In the genomic region with DNA sequence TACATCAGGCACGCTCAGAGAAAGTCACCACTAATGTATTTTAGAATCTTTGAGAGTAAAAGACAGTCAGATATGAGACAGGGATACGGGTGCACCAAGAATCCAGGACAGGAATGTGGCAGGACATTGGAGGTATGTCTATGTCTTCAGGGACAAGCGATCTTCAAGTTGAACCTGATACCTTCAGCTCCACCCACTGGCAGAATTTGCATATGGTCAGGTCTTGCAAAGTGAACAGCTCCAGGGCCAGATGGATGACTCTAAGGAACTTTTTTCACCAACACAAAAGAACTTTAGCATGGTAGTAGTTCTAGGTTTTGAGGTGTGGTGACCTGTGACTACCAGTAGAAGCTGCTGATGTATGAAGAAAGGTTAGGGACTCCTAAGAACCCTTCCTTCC, we compare ENCODE assay signal across 25 mouse cellular contexts.
"Had no signal": no experiment of that assay in that cellular context is flagged by ENCODE, and none has a peak within 500 bp of the region (broad histone marks: within the 10 kb centered on the region; RNA-seq: fewer than 3 reads in every experiment).

No protein-coding gene starts in this region.

- H3K9ac ChIP-seq: heart, embryonic 13.5 days; heart, embryonic 15.5 days; hindbrain, embryonic 13.5 days; hindbrain, embryonic 15.5 days; kidney, embryonic 15.5 days; limb, embryonic 13.5 days; limb, embryonic 15.5 days; liver, embryonic 12.5 days; liver, embryonic 14.5 days had no signal

- ATAC-seq: hindbrain, postnatal 0 days; intestine, embryonic 16.5 days; liver, embryonic 12.5 days had no signal

- H3K4me1 ChIP-seq: heart, embryonic 10.5 days; heart, embryonic 13.5 days; heart, embryonic 15.5 days; hindbrain, embryonic 13.5 days; hindbrain, embryonic 15.5 days; kidney, embryonic 15.5 days; limb, embryonic 13.5 days; limb, embryonic 15.5 days had no signal

- H3K9me3 ChIP-seq: heart, embryonic 10.5 days; heart, embryonic 13.5 days; heart, embryonic 15.5 days; hindbrain, embryonic 13.5 days; hindbrain, embryonic 15.5 days; kidney, embryonic 15.5 days; limb, embryonic 13.5 days; limb, embryonic 15.5 days; liver, embryonic 12.5 days had no signal

- H3K4me2 ChIP-seq: heart, embryonic 13.5 days; heart, embryonic 15.5 days; hindbrain, embryonic 13.5 days; hindbrain, embryonic 15.5 days; kidney, embryonic 15.5 days; limb, embryonic 13.5 days; limb, embryonic 15.5 days; liver, embryonic 12.5 days had no signal

- H3K27ac ChIP-seq: heart, embryonic 10.5 days; heart, embryonic 13.5 days; heart, embryonic 15.5 days; hindbrain, embryonic 13.5 days; hindbrain, embryonic 15.5 days; hindbrain, postnatal 0 days; kidney, embryonic 15.5 days; kidney, postnatal 0 days; layer of hippocampus, adult 2 months; left cerebral cortex, adult 2 months; limb, embryonic 13.5 days; limb, embryonic 15.5 days; liver, embryonic 12.5 days; liver, embryonic 14.5 days had no signal

- H3K27me3 ChIP-seq: heart, embryonic 13.5 days; heart, embryonic 15.5 days; hindbrain, embryonic 13.5 days; hindbrain, embryonic 15.5 days; kidney, embryonic 15.5 days; limb, embryonic 13.5 days; limb, embryonic 15.5 days; liver, embryonic 12.5 days had no signal

- H3K4me3 ChIP-seq: heart, embryonic 10.5 days; heart, embryonic 13.5 days; heart, embryonic 15.5 days; hindbrain, embryonic 13.5 days; hindbrain, embryonic 15.5 days; kidney, embryonic 15.5 days; layer of hippocampus, adult 2 months; left cerebral cortex, adult 2 months; limb, embryonic 13.5 days; limb, embryonic 15.5 days; liver, embryonic 12.5 days had no signal

- DNase-seq: gastrocnemius, postnatal 14 days; gastrocnemius, postnatal 36 days; heart, adult 18-20 months; heart, postnatal 14 days; heart, postnatal 36 days; kidney, adult 11 months; kidney, adult 2 months; kidney, adult 9 months; kidney, postnatal 14 days; kidney, postnatal 4 days had no signal
